Mouse (Mus musculus) liver, embryonic 14.5 days (tissue): ENCODE data around the gene Iqcc. TPM values are rescaled to one million over a fixed set of nuclear protein-coding genes. Genes with fewer than 3 reads are reported as not detected.

ENCODE experiments used
- ATAC-seq: fragments of 200-750 bp; cut with Nextera tagmentation; 2 replicates; pipeline ENCODE4 v1.8.0; 2017; ENCODE audit warnings: moderate number of reproducible peaks, mild to moderate bottlenecking, moderate library complexity; ENCODE audit not compliant: insufficient read depth
- DNase-seq, 3 experiments: peaks; one replicate each; pipeline ENCODE4 v3.0.0-alpha.2; 2012 to 2013; ENCODE audit warnings: low read depth in 3 of 3, low spot score in 3 of 3
- H3K27ac ChIP-seq: fragments of 300-500 bp; sonication (generic); 2 replicates; pipeline ENCODE4 v1.5.1; 2014; ENCODE audit warnings: moderate library complexity, mild to moderate bottlenecking, control low read depth, inconsistent platforms
- H3K27me3 ChIP-seq: fragments of 300-500 bp; sonication (generic); 2 replicates; pipeline ENCODE4 v1.6.1; 2014; ENCODE audit warnings: mild to moderate bottlenecking, low read length, moderate library complexity; ENCODE audit not compliant: control insufficient read depth, insufficient read depth
- H3K36me3 ChIP-seq: fragments of 300-500 bp; sonication (generic); replicated peaks from 2 replicates; pipeline ENCODE4 v1.6.1; 2014; ENCODE audit warnings: low read depth; ENCODE audit not compliant: control insufficient read depth, insufficient read depth
- H3K4me1 ChIP-seq, 2 experiments: fragments of 200-500 bp in 1 of 2; fragments of 300-500 bp in 1 of 2; sonication (generic) in 1 of 2; replicated peaks; 2 replicates each; pipeline ENCODE4 v1.6.1; 2012 to 2014; ENCODE audit warnings: antibody characterized with exemption in 1 of 2, inconsistent platforms in 1 of 2, low read length in 1 of 2; ENCODE audit not compliant: control insufficient read depth in 2 of 2, insufficient read depth in 2 of 2
- H3K4me2 ChIP-seq: fragments of 300-500 bp; sonication (generic); 2 replicates; pipeline ENCODE4 v1.6.1; 2014; ENCODE audit warnings: low read depth, mild to moderate bottlenecking, control low read depth, moderate library complexity
- H3K4me3 ChIP-seq, 2 experiments: fragments of 200-500 bp in 1 of 2; fragments of 300-500 bp in 1 of 2; sonication (generic) in 1 of 2; 2 replicates each; pipeline ENCODE4 v1.5.1; 2012 to 2014; ENCODE audit warnings: low read depth in 2 of 2, low read length in 2 of 2, mild to moderate bottlenecking in 2 of 2, control low read depth in 1 of 2, inconsistent platforms in 1 of 2, moderate library complexity in 1 of 2; ENCODE audit not compliant: insufficient read depth in 1 of 2
- H3K9ac ChIP-seq: fragments of 300-500 bp; sonication (generic); replicated peaks from 2 replicates; pipeline ENCODE4 v1.6.1; 2014; ENCODE audit warnings: mild to moderate bottlenecking, control low read depth, moderate library complexity
- H3K9me3 ChIP-seq: fragments of 300-500 bp; sonication (generic); 2 replicates; pipeline ENCODE4 v1.6.1; 2016; ENCODE audit warnings: low read length, mixed read lengths; ENCODE audit not compliant: control insufficient read depth
- CTCF ChIP-seq: IDR thresholded peaks from 2 replicates; pipeline ENCODE4 v1.5.1; 2016; ENCODE audit warnings: antibody characterized with exemption, low read depth, control low read depth
- EP300 ChIP-seq: IDR thresholded peaks from 2 replicates; pipeline ENCODE4 v1.6.1; 2016; ENCODE audit warnings: antibody characterized with exemption, low read depth
- WGBS: fragments of 180-500 bp; shearing (Covaris S2); extraction: QIAGEN DNeasy Blood & Tissue Kit; methylation state at CpG from one replicate; pipeline ENCODE4 v1.1.7; 2014; ENCODE audit not compliant: insufficient replicate concordance; 5-methylcytosine and 5-hydroxymethylcytosine counted together
- polyA plus RNA-seq, 2 experiments: library from polyadenylated mRNA; depleted of rRNA in 1 of 2; stranded (reverse) in 1 of 2; unstranded in 1 of 2; fragments of >200 nt; fragmentation: Nextera tagmentation in 1 of 2; extraction: Ambion mirVana in 1 of 2; gene quantifications; 2 replicates each; pipeline versions ENCODE4 v1.2.1 to v1.2.3; 2012 to 2014

Iqcc gene
- polyA plus RNA-seq, 2 experiments = 7.0 to 8.8 TPM

- WGBS = 66% methylated on average over 1 of the region's 1 CpGs
- no peak for ATAC-seq
Observed at GRCm38 (mm10) chr4:129648656-129649055, 29.8 kb upstream of the Iqcc start.

DNA sequence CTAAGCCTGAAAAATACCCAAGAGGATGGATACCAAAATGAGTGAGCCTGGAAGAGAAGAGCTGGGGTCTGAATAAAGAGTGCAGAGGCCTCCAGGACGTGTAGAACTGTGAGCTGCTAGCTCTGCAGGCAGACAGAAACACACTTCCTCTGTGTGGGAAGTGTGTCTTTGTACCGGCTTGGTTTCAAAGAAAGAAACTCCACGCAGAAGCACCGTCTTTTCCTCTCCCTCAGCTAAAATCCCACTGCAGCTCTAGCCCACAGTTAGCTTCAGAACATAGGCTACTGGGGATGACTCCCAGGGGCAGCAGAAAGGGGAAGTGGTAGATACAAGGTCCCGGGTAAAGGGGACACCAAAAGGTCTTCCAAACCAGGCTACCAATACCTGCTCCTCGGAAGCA is 26.3 kb upstream of the Iqcc start:
- WGBS = 61% methylated on average over 6 of the region's 6 CpGs
- Histone ChIP-seq H3K27ac (no peak overlapping the region), H3K27me3 (no peaks in the 10 kb centered on the region), H3K9ac (no peak overlapping the region), H3K4me1 (peaks cover 4% of the 10 kb centered on the region in 2 experiments), H3K36me3 (peaks cover 16% of the 10 kb centered on the region), H3K4me2 (no peak overlapping the region), H3K9me3 (no peaks in the 10 kb centered on the region), H3K4me3 (no peak overlapping the region)
- ATAC-seq (no peak), DNase-seq (no peak)
- TF ChIP-seq EP300 = no peak
- no peak for TF ChIP-seq CTCF

More at GRCm38 (mm10) chr4:129648656-129649055, 29.8 kb upstream of the Iqcc start:
- DNase-seq = no peak
- H3K27me3 ChIP-seq = no peaks in the 10 kb centered on the region
- no peak overlapping the region for H3K27ac ChIP-seq
- H3K4me1 ChIP-seq = no peaks in the 10 kb centered on the region
- no peak overlapping the region for H3K9ac ChIP-seq
- no peaks in the 10 kb centered on the region for H3K9me3 ChIP-seq
- no peak overlapping the region for H3K4me2 ChIP-seq
- no peak for TF ChIP-seq EP300
- TF ChIP-seq CTCF = no peak
- H3K4me3 ChIP-seq = no peak overlapping the region
- peaks cover 39% of the 10 kb centered on the region for H3K36me3 ChIP-seq

DNA sequence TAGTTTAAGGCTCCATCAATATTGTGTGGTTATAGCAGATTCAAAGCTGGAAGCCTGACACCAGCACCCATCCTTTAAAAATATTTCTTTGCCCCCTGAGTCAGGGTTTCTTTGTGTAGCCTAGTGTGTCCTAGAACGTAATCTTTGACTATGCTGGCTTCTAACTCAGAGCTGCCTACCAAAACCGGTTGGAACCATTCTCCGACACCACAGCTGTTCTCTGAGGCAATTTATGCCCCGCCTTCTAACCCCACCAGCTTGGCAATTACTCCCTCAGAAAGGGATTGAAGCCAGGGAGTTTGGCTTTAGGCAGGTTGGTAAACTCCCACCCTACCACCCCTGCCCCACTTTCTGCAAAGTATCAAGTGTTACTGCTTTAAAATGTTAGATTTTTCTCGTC is 22.9 kb upstream of the Iqcc start:
- Histone ChIP-seq H3K4me2 (peak overlapping the region; percentile 85), H3K9me3 (no peaks in the 10 kb centered on the region), H3K27me3 (no peaks in the 10 kb centered on the region), H3K9ac (peak overlapping the region; percentile 36), H3K4me1 (peaks cover 10 to 12% of the 10 kb centered on the region in 2 experiments), H3K27ac (peak overlapping the region; percentile 16), H3K4me3 (peak overlapping the region in 1 of 2 experiments; percentile 57; a peak in 2 of 4 replicates), H3K36me3 (peaks cover 22% of the 10 kb centered on the region)
- ATAC-seq (no peak), DNase-seq (no peak)
- WGBS = 61% methylated on average over 5 of the region's 5 CpGs
- TF ChIP-seq CTCF = no peak
- TF ChIP-seq EP300 = no peak

GRCm38 (mm10) chr4:129640638-129641467 is 22.0 kb upstream of the Iqcc start, which contains the start of gene Txlna:
TSS of gene Txlna (minus strand) at chr4:129641065.
- H3K4me2 ChIP-seq = peak within 1 kb of the TSS; percentile 85

GRCm38 (mm10) chr4:129640101-129640637 is 21.3 kb upstream of the Iqcc start:
- Histone ChIP-seq H3K4me2 (peak overlapping the region; percentile 85), H3K36me3 (peaks cover 33% of the 10 kb centered on the region), H3K4me1 (peaks cover 10 to 12% of the 10 kb centered on the region in 2 experiments), H3K27me3 (no peaks in the 10 kb centered on the region), H3K9me3 (no peaks in the 10 kb centered on the region), H3K27ac (peak overlapping the region; percentile 11), H3K9ac (peak overlapping the region; percentile 74), H3K4me3 (peak overlapping the region; percentile 57 to 93)
- WGBS = 2% methylated on average over 17 of the region's 17 CpGs
- DNase-seq (no peak), ATAC-seq (no peak)
- TF ChIP-seq EP300 = no peak
- no peak for TF ChIP-seq CTCF

More at GRCm38 (mm10) chr4:129640638-129641467, 22.0 kb upstream of the Iqcc start, which contains the start of gene Txlna:
- peaks cover 10 to 12% of the 10 kb centered on the region in 2 experiments for H3K4me1 ChIP-seq
- peak within 1 kb of the TSS; percentile 74 for H3K9ac ChIP-seq
- no peaks in the 10 kb centered on the region for H3K9me3 ChIP-seq
- peak within 1 kb of the TSS; percentile 56 for H3K27ac ChIP-seq
- H3K27me3 ChIP-seq = no peaks in the 10 kb centered on the region
- peak within 1 kb of the TSS; percentile 57 to 93 for H3K4me3 ChIP-seq
- peak; percentile 95 to 97 (median 95) for DNase-seq
- ATAC-seq = peak; percentile 93
- under 1% methylated on average over 60 of the region's 60 CpGs for WGBS
- peaks cover 31% of the 10 kb centered on the region for H3K36me3 ChIP-seq
- TF ChIP-seq CTCF (no peak), EP300 (no peak; the same call in 1 of the 2 replicates)
